Mouse (Mus musculus): ENCODE measurements around the gene Pcdh9. TPM values are rescaled to one million over a fixed set of nuclear protein-coding genes. Genes with fewer than 3 reads are reported as not detected.

Pcdh9 gene
- total and polyA plus RNA-seq, 3 experiments: 0.22 TPM; not detected in 2

DNA sequence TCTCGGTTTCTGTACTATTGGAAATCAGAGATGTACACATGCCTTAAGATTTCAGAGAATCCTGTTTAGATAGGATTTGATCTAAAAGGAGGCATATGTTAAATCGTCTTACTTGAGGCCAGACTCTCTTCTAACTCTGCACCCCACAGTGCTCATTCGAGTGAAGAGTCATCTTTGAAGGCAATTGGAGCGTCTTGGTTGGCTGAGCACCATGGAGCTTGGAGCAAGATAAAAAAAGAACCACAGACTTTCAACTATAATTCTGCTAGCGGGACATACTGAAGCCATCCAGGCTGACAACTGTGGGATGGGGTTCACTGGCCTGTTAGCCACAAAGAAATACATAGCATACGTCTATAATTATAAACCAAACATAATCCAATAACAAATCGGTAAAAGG is 541.3 kb downstream of the Pcdh9 start:
- ATAC-seq (ENCODE audit: extremely low read depth, insufficient number of reproducible peaks, low FRiP score, poor library complexity, severe bottlenecking) (no peak), DNase-seq (ENCODE audit: low spot score) (no peak)
- Histone ChIP-seq H3K4me1 (ENCODE audit: insufficient read depth, low read depth, low read length) (no peaks in the 10 kb centered on the region), H3K36me3 (replicated peaks) (no peaks in the 10 kb centered on the region), H3K27me3 (ENCODE audit: insufficient read depth, low read length) (no peaks in the 10 kb centered on the region), H3K9me3 (replicated peaks) (peaks cover 4% of the 10 kb centered on the region), H3K4me3 (ENCODE audit: low read depth, low read length) (no peak overlapping the region)
- TF ChIP-seq GATA2 (IDR thresholded peaks at IDR 0.05; ENCODE audit: borderline replicate concordance, low read depth, low read length): no peak
- TF ChIP-seq CTCF (IDR thresholded peaks at IDR 0.05; ENCODE audit: low read depth, low read length): no peak
- TF ChIP-seq POLR2AphosphoS5 (IDR thresholded peaks at IDR 0.05; ENCODE audit: insufficient replicate concordance, low read depth, low read length): no peak
- no peak for TF ChIP-seq TAL1 (conservative IDR thresholded peaks at IDR 0.05; ENCODE audit: low read depth, low read length)
- TF ChIP-seq GATA1 (IDR thresholded peaks at IDR 0.05; ENCODE audit: borderline replicate concordance, low read length): no peak

DNA sequence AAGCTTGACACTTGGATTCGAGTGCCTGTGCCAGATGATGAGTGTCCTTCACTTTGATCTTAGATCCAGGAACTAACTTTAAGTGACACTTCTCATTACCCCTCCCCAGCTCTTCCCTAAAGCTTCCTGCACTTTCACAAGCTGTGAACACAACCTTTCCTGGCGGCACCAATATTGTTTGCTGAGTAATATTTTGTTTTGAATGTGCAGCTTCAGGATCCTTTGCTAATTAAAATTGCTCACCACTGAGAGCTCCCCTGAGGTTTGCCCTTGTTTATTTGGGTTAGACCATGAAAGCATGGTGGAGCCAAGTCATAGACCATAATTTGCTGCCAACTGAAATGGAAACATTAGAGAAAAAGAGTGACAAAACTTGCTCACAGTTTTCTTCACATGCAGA is 543.4 kb downstream of the Pcdh9 start:
- TF ChIP-seq GATA2 (IDR thresholded peaks at IDR 0.05; ENCODE audit: borderline replicate concordance, low read depth, low read length) (no peak), POLR2AphosphoS5 (IDR thresholded peaks at IDR 0.05; ENCODE audit: insufficient replicate concordance, low read depth, low read length) (no peak), GATA1 (IDR thresholded peaks at IDR 0.05; ENCODE audit: borderline replicate concordance, low read length) (no peak), TAL1 (conservative IDR thresholded peaks at IDR 0.05; ENCODE audit: low read depth, low read length) (no peak), CTCF (IDR thresholded peaks at IDR 0.05; ENCODE audit: low read depth, low read length) (no peak)
- DNase-seq (ENCODE audit: low spot score): no peak
- no peak overlapping the region for H3K4me3 ChIP-seq (ENCODE audit: low read depth, low read length)
- H3K36me3 ChIP-seq (replicated peaks): no peaks in the 10 kb centered on the region
- H3K27me3 ChIP-seq (ENCODE audit: insufficient read depth, low read length): no peaks in the 10 kb centered on the region
- no peaks in the 10 kb centered on the region for H3K4me1 ChIP-seq (ENCODE audit: insufficient read depth, low read depth, low read length)
- no peak for ATAC-seq (ENCODE audit: extremely low read depth, insufficient number of reproducible peaks, low FRiP score, poor library complexity, severe bottlenecking)
- peaks cover 4% of the 10 kb centered on the region for H3K9me3 ChIP-seq (replicated peaks)

DNA sequence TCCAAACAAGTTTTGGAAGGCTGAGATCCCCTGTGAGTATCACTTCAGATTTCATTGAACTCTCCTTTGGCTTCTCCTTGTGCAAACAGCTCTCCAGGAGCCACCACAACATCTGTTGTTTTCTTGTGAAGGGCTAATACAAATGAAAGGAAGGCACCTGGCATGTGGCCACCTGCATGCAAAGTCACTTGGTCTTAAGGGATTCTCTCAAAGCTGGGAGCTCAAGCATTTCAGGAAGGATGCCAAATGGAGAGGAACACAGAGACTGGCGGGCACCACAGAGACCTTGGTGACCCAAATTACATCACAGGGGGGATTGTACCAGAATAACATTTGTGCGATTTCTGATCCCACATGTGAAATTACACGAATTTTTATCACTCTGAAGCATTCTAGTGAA is 547.7 kb downstream of the Pcdh9 start:
- no peak for TF ChIP-seq TAL1 (conservative IDR thresholded peaks at IDR 0.05; ENCODE audit: low read depth, low read length)
- no peak for TF ChIP-seq GATA1 (IDR thresholded peaks at IDR 0.05; ENCODE audit: borderline replicate concordance, low read length)
- no peak for TF ChIP-seq POLR2AphosphoS5 (IDR thresholded peaks at IDR 0.05; ENCODE audit: insufficient replicate concordance, low read depth, low read length)
- no peak for TF ChIP-seq CTCF (IDR thresholded peaks at IDR 0.05; ENCODE audit: low read depth, low read length)
- Histone ChIP-seq H3K4me1 (ENCODE audit: insufficient read depth, low read depth, low read length) (no peaks in the 10 kb centered on the region), H3K36me3 (replicated peaks) (no peaks in the 10 kb centered on the region), H3K9me3 (replicated peaks) (0 out of 2 replicates have a peak, but pooled peaks cover 2% of the 10 kb centered on the region), H3K27me3 (ENCODE audit: insufficient read depth, low read length) (no peaks in the 10 kb centered on the region), H3K4me3 (ENCODE audit: low read depth, low read length) (no peak overlapping the region)
- ATAC-seq (ENCODE audit: extremely low read depth, insufficient number of reproducible peaks, low FRiP score, poor library complexity, severe bottlenecking) (no peak), DNase-seq (ENCODE audit: low spot score) (no peak)

DNA sequence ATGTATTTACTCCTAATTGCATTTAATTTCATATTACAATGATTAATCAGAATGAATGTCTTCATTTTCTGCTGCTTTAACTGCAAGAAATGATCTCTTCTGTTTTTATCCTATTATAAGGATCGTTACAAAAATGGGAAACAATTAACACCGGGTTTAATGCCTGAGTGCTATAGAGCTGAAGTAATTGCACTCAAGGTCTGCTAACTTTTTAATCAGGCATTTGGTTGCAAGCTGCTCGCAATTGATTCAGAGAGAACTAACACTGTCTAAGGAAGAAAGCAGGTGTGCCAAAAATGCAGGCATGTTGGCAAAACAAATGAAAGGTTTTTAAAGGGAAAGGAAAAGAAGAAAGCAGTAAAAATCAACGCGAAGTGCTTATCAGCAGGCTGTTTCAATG is 549.1 kb downstream of the Pcdh9 start:
- 0 out of 2 replicates have a peak, but pooled peaks cover 2% of the 10 kb centered on the region for H3K9me3 ChIP-seq (replicated peaks)
- H3K4me1 ChIP-seq (ENCODE audit: insufficient read depth, low read depth, low read length): no peaks in the 10 kb centered on the region
- no peak for TF ChIP-seq GATA1 (IDR thresholded peaks at IDR 0.05; ENCODE audit: borderline replicate concordance, low read length)
- no peak for TF ChIP-seq POLR2AphosphoS5 (IDR thresholded peaks at IDR 0.05; ENCODE audit: insufficient replicate concordance, low read depth, low read length)
- TF ChIP-seq CTCF (IDR thresholded peaks at IDR 0.05; ENCODE audit: low read depth, low read length): no peak
- DNase-seq (ENCODE audit: low spot score) (no peak), ATAC-seq (ENCODE audit: extremely low read depth, insufficient number of reproducible peaks, low FRiP score, poor library complexity, severe bottlenecking) (no peak)
- no peak overlapping the region for H3K4me3 ChIP-seq (ENCODE audit: low read depth, low read length)
- H3K36me3 ChIP-seq (replicated peaks): no peaks in the 10 kb centered on the region
- no peaks in the 10 kb centered on the region for H3K27me3 ChIP-seq (ENCODE audit: insufficient read depth, low read length)

DNA sequence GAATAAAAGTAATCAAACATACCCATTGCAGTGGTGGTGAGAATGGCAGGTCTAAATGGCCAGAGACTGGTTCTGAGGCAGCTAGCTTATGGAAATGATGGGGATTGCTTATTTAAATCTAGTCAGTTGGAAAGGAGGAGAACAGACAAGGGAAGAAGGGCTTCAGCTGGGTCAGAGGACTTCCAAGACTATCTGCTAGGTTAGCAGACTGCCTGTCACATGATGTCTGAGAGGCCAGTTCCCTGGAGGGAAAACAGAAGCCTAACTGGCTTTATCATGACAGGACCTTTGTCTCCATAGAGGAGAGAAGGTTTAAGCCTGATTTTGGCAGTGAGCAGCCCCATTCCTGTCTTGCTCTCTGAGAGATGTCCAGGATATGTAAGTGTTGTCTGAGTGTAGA is 561.2 kb downstream of the Pcdh9 start:
- H3K9me3 ChIP-seq (replicated peaks): peaks cover 9% of the 10 kb centered on the region
- no peaks in the 10 kb centered on the region for H3K4me1 ChIP-seq (ENCODE audit: insufficient read depth, low read depth, low read length)
- TF ChIP-seq GATA2 (IDR thresholded peaks at IDR 0.05; ENCODE audit: borderline replicate concordance, low read depth, low read length) (no peak), TAL1 (conservative IDR thresholded peaks at IDR 0.05; ENCODE audit: low read depth, low read length) (no peak), POLR2AphosphoS5 (IDR thresholded peaks at IDR 0.05; ENCODE audit: insufficient replicate concordance, low read depth, low read length) (no peak), CTCF (IDR thresholded peaks at IDR 0.05; ENCODE audit: low read depth, low read length) (no peak), GATA1 (IDR thresholded peaks at IDR 0.05; ENCODE audit: borderline replicate concordance, low read length) (no peak)
- no peaks in the 10 kb centered on the region for H3K27me3 ChIP-seq (ENCODE audit: insufficient read depth, low read length)
- ATAC-seq (ENCODE audit: extremely low read depth, insufficient number of reproducible peaks, low FRiP score, poor library complexity, severe bottlenecking) (no peak), DNase-seq (ENCODE audit: low spot score) (no peak)
- H3K36me3 ChIP-seq (replicated peaks): no peaks in the 10 kb centered on the region
- no peak overlapping the region for H3K4me3 ChIP-seq (ENCODE audit: low read depth, low read length)

DNA sequence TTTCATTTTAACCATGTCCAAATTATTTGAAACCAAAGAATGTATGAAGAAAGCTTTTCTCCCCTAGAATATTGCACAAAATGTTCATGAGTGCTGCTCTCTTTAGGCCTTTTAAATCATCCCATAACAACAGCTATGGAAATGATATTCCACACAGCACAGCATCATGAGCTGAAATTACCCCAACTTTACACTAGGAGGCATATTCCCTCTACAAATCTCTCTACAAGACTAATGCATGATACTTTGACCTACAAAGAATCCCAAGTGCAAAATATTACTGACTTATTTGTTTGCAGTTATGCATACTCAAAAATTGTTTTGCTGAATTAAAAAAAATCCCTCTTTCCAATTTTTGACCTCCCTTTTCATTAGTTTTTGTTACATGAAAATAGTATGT is 573.1 kb downstream of the Pcdh9 start:
- TF ChIP-seq POLR2AphosphoS5 (IDR thresholded peaks at IDR 0.05; ENCODE audit: insufficient replicate concordance, low read depth, low read length) (no peak), GATA1 (IDR thresholded peaks at IDR 0.05; ENCODE audit: borderline replicate concordance, low read length) (no peak), GATA2 (IDR thresholded peaks at IDR 0.05; ENCODE audit: borderline replicate concordance, low read depth, low read length) (no peak), CTCF (IDR thresholded peaks at IDR 0.05; ENCODE audit: low read depth, low read length) (no peak), TAL1 (conservative IDR thresholded peaks at IDR 0.05; ENCODE audit: low read depth, low read length) (no peak)

DNA sequence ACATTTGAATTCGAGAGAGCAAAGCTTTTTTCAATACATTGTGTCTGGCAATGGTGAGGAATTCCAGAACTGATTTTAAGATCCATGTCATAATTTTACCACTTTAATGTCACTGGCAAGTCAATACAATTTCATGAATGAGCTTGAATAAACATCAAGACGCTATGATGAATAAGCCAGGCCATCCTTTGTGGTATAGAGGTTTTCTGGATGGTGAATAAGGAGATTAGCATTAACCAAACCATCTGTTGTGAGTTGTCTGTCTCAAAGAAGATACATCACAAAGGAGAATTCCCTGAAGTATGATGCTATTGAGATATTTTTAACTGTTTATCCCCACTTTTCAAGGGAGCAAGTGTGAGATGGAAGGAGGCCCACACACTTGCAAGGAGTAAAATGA is 602.1 kb downstream of the Pcdh9 start:
- H3K4me1 ChIP-seq (ENCODE audit: insufficient read depth, low read depth, low read length): no peaks in the 10 kb centered on the region
- H3K27me3 ChIP-seq (ENCODE audit: insufficient read depth, low read length): no peaks in the 10 kb centered on the region
- H3K4me3 ChIP-seq (ENCODE audit: low read depth, low read length): no peak overlapping the region
- no peak for DNase-seq (ENCODE audit: low spot score)
- ATAC-seq (ENCODE audit: extremely low read depth, insufficient number of reproducible peaks, low FRiP score, poor library complexity, severe bottlenecking): no peak
- TF ChIP-seq POLR2AphosphoS5 (IDR thresholded peaks at IDR 0.05; ENCODE audit: insufficient replicate concordance, low read depth, low read length) (no peak), CTCF (IDR thresholded peaks at IDR 0.05; ENCODE audit: low read depth, low read length) (no peak), TAL1 (conservative IDR thresholded peaks at IDR 0.05; ENCODE audit: low read depth, low read length) (no peak), GATA2 (IDR thresholded peaks at IDR 0.05; ENCODE audit: borderline replicate concordance, low read depth, low read length) (no peak), GATA1 (IDR thresholded peaks at IDR 0.05; ENCODE audit: borderline replicate concordance, low read length) (no peak)
- no peaks in the 10 kb centered on the region for H3K36me3 ChIP-seq (replicated peaks)
- H3K9me3 ChIP-seq (replicated peaks): peaks cover 5% of the 10 kb centered on the region; the same call in 1 of the 2 replicates

More for the DNA sequence above, 573.1 kb downstream of the Pcdh9 start:
- no peaks in the 10 kb centered on the region for H3K36me3 ChIP-seq (replicated peaks)
- no peak overlapping the region for H3K4me3 ChIP-seq (ENCODE audit: low read depth, low read length)
- DNase-seq (ENCODE audit: low spot score): no peak
- no peaks in the 10 kb centered on the region for H3K9me3 ChIP-seq (replicated peaks)
- no peak for ATAC-seq (ENCODE audit: extremely low read depth, insufficient number of reproducible peaks, low FRiP score, poor library complexity, severe bottlenecking)
- no peaks in the 10 kb centered on the region for H3K27me3 ChIP-seq (ENCODE audit: insufficient read depth, low read length)
- H3K4me1 ChIP-seq (ENCODE audit: insufficient read depth, low read depth, low read length): no peaks in the 10 kb centered on the region

Data from G1E (cell line).